Mouse (Mus musculus): ENCODE measurements around the gene Trim3. TPM values are rescaled to one million over a fixed set of nuclear protein-coding genes. Genes with fewer than 3 reads are reported as not detected.

Trim3 gene
- polyA plus RNA-seq, 1 experiment from 2014 or later = 14.5 TPM

DNA sequence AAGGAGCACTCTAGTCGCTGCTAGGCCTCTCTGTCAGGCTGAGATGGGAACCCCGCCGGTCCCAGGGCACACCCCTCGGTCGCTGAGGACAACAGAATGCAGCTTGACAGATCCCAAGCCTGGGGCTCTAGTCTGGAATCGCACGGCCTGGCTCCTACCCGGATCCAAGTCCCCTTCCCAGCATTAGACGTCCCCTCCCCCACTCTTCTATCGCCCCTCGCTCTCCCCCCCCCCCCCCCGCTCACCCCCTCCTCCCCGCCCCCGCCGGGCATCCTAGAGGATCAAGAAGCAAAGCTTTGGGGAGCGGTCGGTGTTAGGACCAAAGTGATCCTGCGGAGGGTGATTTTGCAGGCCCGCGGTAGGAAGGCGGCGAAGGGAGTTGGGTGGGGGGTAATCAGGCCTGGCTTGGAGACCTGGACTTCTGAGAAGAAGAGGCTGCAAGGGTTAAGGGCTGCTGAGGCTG lies 52.7 kb downstream of the Trim3 start:
- H3K27ac ChIP-seq (replicated peaks) = no peak overlapping the region
- peak overlapping the region; percentile 73 for H3K4me3 ChIP-seq (ENCODE audit: low read depth, low read length)
- H3K4me1 ChIP-seq (replicated peaks; ENCODE audit: control insufficient read depth, insufficient read depth) = no peaks in the 10 kb centered on the region
- WGBS = 0% methylated on average over 10 of the region's 22 CpGs
- TF ChIP-seq EP300 (optimal IDR thresholded peaks at IDR 0.05) (no peak), CTCF (IDR thresholded peaks at IDR 0.05; ENCODE audit: low read depth) (no peak)
- H3K4me2 ChIP-seq (replicated peaks; ENCODE audit: low read depth) = peak overlapping the region; percentile 86
- no peaks in the 10 kb centered on the region for H3K36me3 ChIP-seq (ENCODE audit: control insufficient read depth, insufficient read depth, low read length)
- no peaks in the 10 kb centered on the region for H3K27me3 ChIP-seq (ENCODE audit: control insufficient read depth, insufficient read depth, low read length)
- no peaks in the 10 kb centered on the region for H3K9me3 ChIP-seq (ENCODE audit: control insufficient read depth, low read length)
- ATAC-seq (ENCODE audit: low FRiP score, low TSS enrichment) = peak; percentile 22
- no peak for DNase-seq (ENCODE audit: low spot score)
- peak overlapping the region; percentile 70 for H3K9ac ChIP-seq (ENCODE audit: low read length)

DNA sequence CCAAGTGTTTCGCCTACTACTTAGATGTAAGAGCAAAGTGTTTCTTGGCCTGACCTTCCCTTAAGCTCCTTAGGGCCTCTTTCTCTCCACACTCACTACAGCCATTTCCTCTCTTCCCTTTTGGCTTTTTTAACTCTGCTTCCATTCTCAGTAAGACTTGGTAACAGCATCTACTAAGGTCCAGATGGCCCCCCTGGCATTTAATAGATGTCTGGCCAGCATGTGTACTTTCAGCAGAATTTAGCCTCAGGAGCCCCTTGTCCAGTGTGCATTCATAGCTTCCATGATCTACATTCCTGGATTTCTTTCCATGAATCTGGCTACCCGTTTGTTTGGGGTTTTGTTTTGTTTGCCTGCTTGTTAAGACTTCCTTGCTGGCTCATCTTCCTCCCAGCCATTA lies 54.9 kb downstream of the Trim3 start:
- H3K4me3 ChIP-seq (ENCODE audit: low read depth, low read length) = no peak overlapping the region
- WGBS = 76% methylated on average over 2 of the region's 2 CpGs
- H3K4me2 ChIP-seq (replicated peaks; ENCODE audit: low read depth) = no peak overlapping the region
- no peaks in the 10 kb centered on the region for H3K4me1 ChIP-seq (replicated peaks; ENCODE audit: control insufficient read depth, insufficient read depth)
- H3K9me3 ChIP-seq (ENCODE audit: control insufficient read depth, low read length) = no peaks in the 10 kb centered on the region
- TF ChIP-seq EP300 (optimal IDR thresholded peaks at IDR 0.05) (no peak), CTCF (IDR thresholded peaks at IDR 0.05; ENCODE audit: low read depth) (no peak)
- ATAC-seq (ENCODE audit: low FRiP score, low TSS enrichment) (no peak), DNase-seq (ENCODE audit: low spot score) (no peak)
- no peaks in the 10 kb centered on the region for H3K27me3 ChIP-seq (ENCODE audit: control insufficient read depth, insufficient read depth, low read length)
- H3K27ac ChIP-seq (replicated peaks) = no peak overlapping the region
- H3K36me3 ChIP-seq (ENCODE audit: control insufficient read depth, insufficient read depth, low read length) = no peaks in the 10 kb centered on the region
- H3K9ac ChIP-seq (ENCODE audit: low read length) = no peak overlapping the region

DNA sequence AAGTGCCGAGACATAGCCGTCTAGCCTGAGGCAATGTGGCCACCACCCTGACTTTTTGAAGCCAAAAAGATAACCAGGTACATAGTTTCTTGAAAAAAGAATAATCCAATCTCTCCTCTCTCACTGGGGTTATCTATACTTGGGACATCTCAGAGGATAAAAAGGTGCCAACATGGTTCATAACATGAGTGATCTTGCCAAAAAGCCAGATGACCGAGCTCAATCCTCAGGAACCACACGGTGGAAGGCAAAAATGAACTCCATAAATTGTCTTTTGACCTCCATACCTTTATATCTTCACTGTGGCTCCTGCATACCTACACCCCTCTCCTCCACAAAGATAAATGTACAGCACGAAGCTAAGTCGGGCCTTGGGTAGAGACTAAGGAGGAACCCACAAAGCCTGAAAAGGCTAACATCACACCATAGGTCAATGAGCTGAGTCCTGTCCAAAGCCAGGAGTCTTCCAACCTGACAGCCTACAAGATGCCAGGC lies 55.9 kb downstream of the Trim3 start:
- no peaks in the 10 kb centered on the region for H3K27me3 ChIP-seq (ENCODE audit: control insufficient read depth, insufficient read depth, low read length)
- H3K9me3 ChIP-seq (ENCODE audit: control insufficient read depth, low read length) = no peaks in the 10 kb centered on the region
- no peak for ATAC-seq (ENCODE audit: low FRiP score, low TSS enrichment)
- no peaks in the 10 kb centered on the region for H3K36me3 ChIP-seq (ENCODE audit: control insufficient read depth, insufficient read depth, low read length)
- no peak overlapping the region for H3K4me3 ChIP-seq (ENCODE audit: low read depth, low read length)
- WGBS = 90% methylated on average over 6 of the region's 6 CpGs
- H3K9ac ChIP-seq (ENCODE audit: low read length) = no peak overlapping the region
- DNase-seq (ENCODE audit: low spot score) = no peak
- no peak overlapping the region for H3K4me2 ChIP-seq (replicated peaks; ENCODE audit: low read depth)
- TF ChIP-seq EP300 (optimal IDR thresholded peaks at IDR 0.05) (no peak), CTCF (IDR thresholded peaks at IDR 0.05; ENCODE audit: low read depth) (no peak)
- H3K4me1 ChIP-seq (replicated peaks; ENCODE audit: control insufficient read depth, insufficient read depth) = no peaks in the 10 kb centered on the region
- H3K27ac ChIP-seq (replicated peaks) = no peak overlapping the region

DNA sequence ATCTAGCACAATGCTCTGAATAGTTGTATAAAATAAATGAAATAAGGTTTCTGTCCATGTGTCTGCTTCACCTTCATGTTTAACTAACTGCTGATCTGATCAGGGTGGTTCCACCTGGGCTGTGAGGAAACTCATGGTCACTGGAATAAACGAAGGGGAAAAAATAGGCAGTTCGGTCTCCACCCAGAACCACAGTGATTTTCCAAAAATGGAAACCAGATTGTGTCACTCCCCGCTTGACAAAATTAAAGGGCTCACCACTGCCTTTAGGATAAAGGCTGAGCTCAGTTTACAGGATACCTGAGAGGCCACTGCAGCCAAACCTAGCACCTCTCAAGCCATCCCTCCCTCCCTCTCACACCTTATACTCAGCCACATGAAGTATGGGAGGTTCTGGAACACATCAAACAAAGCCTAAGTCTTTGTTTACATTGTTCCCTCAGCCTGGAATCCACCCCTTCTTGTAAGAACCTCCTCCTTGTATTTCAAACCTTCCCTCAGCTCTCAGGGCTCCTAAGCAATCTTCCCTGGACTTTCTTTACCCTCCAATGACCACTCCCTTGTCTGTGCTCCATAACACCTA lies 57.1 kb downstream of the Trim3 start:
- WGBS = 46% methylated on average over 3 of the region's 3 CpGs
- DNase-seq (ENCODE audit: low spot score) (no peak), ATAC-seq (ENCODE audit: low FRiP score, low TSS enrichment) (no peak)
- Histone ChIP-seq H3K36me3 (ENCODE audit: control insufficient read depth, insufficient read depth, low read length) (no peaks in the 10 kb centered on the region), H3K4me3 (ENCODE audit: low read depth, low read length) (no peak overlapping the region), H3K4me1 (replicated peaks; ENCODE audit: control insufficient read depth, insufficient read depth) (no peaks in the 10 kb centered on the region), H3K4me2 (replicated peaks; ENCODE audit: low read depth) (no peak overlapping the region), H3K27ac (replicated peaks) (no peak overlapping the region), H3K9ac (ENCODE audit: low read length) (no peak overlapping the region), H3K9me3 (ENCODE audit: control insufficient read depth, low read length) (no peaks in the 10 kb centered on the region), H3K27me3 (ENCODE audit: control insufficient read depth, insufficient read depth, low read length) (no peaks in the 10 kb centered on the region)
- TF ChIP-seq EP300 (optimal IDR thresholded peaks at IDR 0.05) (no peak), CTCF (IDR thresholded peaks at IDR 0.05; ENCODE audit: low read depth) (no peak)

DNA sequence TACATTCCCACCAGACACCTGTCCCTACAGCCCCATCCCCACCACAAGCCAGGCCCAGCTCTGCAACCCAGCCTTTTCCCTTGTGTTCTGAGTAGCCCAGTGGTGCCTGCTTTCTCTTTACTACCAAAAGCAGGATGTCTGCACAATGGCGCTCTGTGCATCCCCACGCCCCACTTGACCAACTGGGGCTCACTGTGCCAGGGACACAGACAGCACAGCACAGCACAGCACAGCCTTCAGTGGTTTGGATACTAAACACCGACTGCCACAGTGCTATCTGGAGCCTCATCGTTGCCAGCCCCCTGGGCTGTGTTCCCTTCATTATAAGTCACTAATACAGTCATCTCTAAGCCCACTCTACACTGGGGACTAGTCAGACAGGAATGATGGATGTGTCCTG lies 58.8 kb downstream of the Trim3 start:
- 87% methylated on average over 4 of the region's 4 CpGs for WGBS
- TF ChIP-seq CTCF (IDR thresholded peaks at IDR 0.05; ENCODE audit: low read depth) (no peak), EP300 (optimal IDR thresholded peaks at IDR 0.05) (no peak)
- no peak overlapping the region for H3K4me3 ChIP-seq (ENCODE audit: low read depth, low read length)

DNA sequence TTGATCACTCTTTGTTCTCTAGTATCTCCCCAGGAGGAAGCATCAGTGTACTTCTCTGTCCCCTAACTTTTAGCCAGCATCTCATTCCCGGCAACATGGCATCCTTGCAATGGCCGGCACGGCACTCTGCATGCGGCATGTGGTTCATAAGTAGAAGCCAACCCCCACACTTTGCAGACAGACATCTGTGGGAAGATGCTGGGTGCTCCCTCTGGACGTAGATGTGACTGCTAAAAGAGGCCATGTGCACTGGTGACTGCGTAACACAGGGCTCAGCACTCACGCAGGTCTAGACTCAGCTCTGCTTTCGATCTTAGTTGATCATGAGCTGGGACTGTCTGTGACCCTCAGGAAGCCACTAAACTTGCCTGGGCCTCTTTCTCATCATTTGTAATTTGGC lies 60.4 kb downstream of the Trim3 start:
- WGBS = 91% methylated on average over 8 of the region's 8 CpGs
- H3K36me3 ChIP-seq (ENCODE audit: control insufficient read depth, insufficient read depth, low read length) = no peaks in the 10 kb centered on the region
- no peak for DNase-seq (ENCODE audit: low spot score)

More for the DNA sequence above, 58.8 kb downstream of the Trim3 start:
- H3K4me2 ChIP-seq (replicated peaks; ENCODE audit: low read depth) = no peak overlapping the region
- no peaks in the 10 kb centered on the region for H3K4me1 ChIP-seq (replicated peaks; ENCODE audit: control insufficient read depth, insufficient read depth)
- ATAC-seq (ENCODE audit: low FRiP score, low TSS enrichment) = no peak
- no peaks in the 10 kb centered on the region for H3K36me3 ChIP-seq (ENCODE audit: control insufficient read depth, insufficient read depth, low read length)
- H3K9me3 ChIP-seq (ENCODE audit: control insufficient read depth, low read length) = no peaks in the 10 kb centered on the region
- H3K9ac ChIP-seq (ENCODE audit: low read length) = no peak overlapping the region
- no peak overlapping the region for H3K27ac ChIP-seq (replicated peaks)
- DNase-seq (ENCODE audit: low spot score) = no peak
- H3K27me3 ChIP-seq (ENCODE audit: control insufficient read depth, insufficient read depth, low read length) = no peaks in the 10 kb centered on the region

More for the DNA sequence above, 60.4 kb downstream of the Trim3 start:
- no peaks in the 10 kb centered on the region for H3K4me1 ChIP-seq (replicated peaks; ENCODE audit: control insufficient read depth, insufficient read depth)
- H3K9ac ChIP-seq (ENCODE audit: low read length) = no peak overlapping the region
- H3K4me3 ChIP-seq (ENCODE audit: low read depth, low read length) = no peak overlapping the region
- no peak for TF ChIP-seq EP300 (optimal IDR thresholded peaks at IDR 0.05)
- TF ChIP-seq CTCF (IDR thresholded peaks at IDR 0.05; ENCODE audit: low read depth) = no peak
- no peak overlapping the region for H3K4me2 ChIP-seq (replicated peaks; ENCODE audit: low read depth)
- no peak for ATAC-seq (ENCODE audit: low FRiP score, low TSS enrichment)
- H3K9me3 ChIP-seq (ENCODE audit: control insufficient read depth, low read length) = no peaks in the 10 kb centered on the region
- no peak overlapping the region for H3K27ac ChIP-seq (replicated peaks)
- no peaks in the 10 kb centered on the region for H3K27me3 ChIP-seq (ENCODE audit: control insufficient read depth, insufficient read depth, low read length)

Data from stomach, postnatal 0 days (tissue).